Mouse (Mus musculus): ENCODE measurements around the gene Cnp. TPM values are rescaled to one million over a fixed set of nuclear protein-coding genes. Genes with fewer than 3 reads are reported as not detected.
A peak's percentile ranks its signal among the peaks of the same experiment; 100 is the strongest.

Gene Cnp
- total and polyA plus RNA-seq, 3 experiments = 19.0 to 20.8 TPM; not detected in 1

DNA sequence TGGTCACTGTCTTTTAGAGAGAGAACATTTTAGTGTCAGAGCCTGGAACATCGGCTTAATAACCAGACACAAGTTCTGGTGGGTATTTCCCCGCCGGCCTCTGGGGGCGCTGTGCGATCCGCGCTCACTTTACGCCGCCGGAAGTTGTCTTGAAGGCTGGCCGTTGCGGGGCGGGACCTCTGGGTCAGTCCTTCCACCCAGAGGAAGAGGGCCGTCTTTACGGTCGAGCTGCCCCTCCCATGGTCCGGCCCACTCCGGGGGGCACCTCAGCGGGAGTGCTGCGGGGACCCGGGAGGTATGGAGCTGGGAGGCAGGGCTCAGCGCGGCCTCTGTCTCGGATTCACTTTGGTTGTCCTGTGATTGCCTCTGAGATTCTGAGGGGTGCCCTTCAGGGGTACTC lies 48.0 kb downstream of the Cnp start (continued):
- peak; percentile 81 for TF ChIP-seq TBP (IDR thresholded peaks at IDR 0.05; ENCODE audit: low read depth, low read length)
- no peak for TF ChIP-seq MAX (IDR thresholded peaks at IDR 0.05; ENCODE audit: low read length)
- 0 out of 4 replicates have a peak, but pooled peaks of 1 of the 2 experiments have one; percentile 4 for TF ChIP-seq EP300 (IDR thresholded peaks at IDR 0.05; ENCODE audit: low read depth in 1 of 2, low read length in 2 of 2)
- TF ChIP-seq UBTF (IDR thresholded peaks at IDR 0.05; ENCODE audit: borderline replicate concordance, insufficient read depth, low read depth, low read length) = no peak
- TF ChIP-seq MYB (IDR thresholded peaks at IDR 0.05; ENCODE audit: low read depth, low read length) = 0 out of 2 replicates have a peak, but pooled peaks have one; percentile 6
- peak; percentile 97 for TF ChIP-seq HCFC1 (IDR thresholded peaks at IDR 0.05; ENCODE audit: low read depth, low read length)
- TF ChIP-seq GATA1 (IDR thresholded peaks at IDR 0.05; ENCODE audit: low read depth, low read length) = no peak
- peak; percentile 48; the same call in 1 of the 2 replicates for TF ChIP-seq ETS1 (IDR thresholded peaks at IDR 0.05; ENCODE audit: low read depth, low read length)
- TF ChIP-seq POLR2A (IDR thresholded peaks at IDR 0.05; ENCODE audit: control insufficient read depth in 1 of 2, insufficient read depth in 1 of 2, low read depth in 1 of 2, low read length in 2 of 2, poor library complexity in 1 of 2) = peak; percentile 74 to 89
- TF ChIP-seq GABPA (IDR thresholded peaks at IDR 0.05; ENCODE audit: low read depth, low read length) = peak; percentile 94; the same call in 1 of the 2 replicates
- TF ChIP-seq CHD1 (IDR thresholded peaks at IDR 0.05; ENCODE audit: low read depth, low read length) = no peak
- TF ChIP-seq NRF1 (IDR thresholded peaks at IDR 0.05; ENCODE audit: insufficient read depth, low read depth, low read length, poor library complexity, severe bottlenecking) = no peak
- peak; percentile 35; the same call in 1 of the 2 replicates for TF ChIP-seq RCOR1 (IDR thresholded peaks at IDR 0.05; ENCODE audit: low read depth, low read length)
- no peak for TF ChIP-seq MAFK (IDR thresholded peaks at IDR 0.05; ENCODE audit: borderline replicate concordance, low read depth, low read length)
- no peak for TF ChIP-seq SMC3 (IDR thresholded peaks at IDR 0.05; ENCODE audit: low read depth, low read length)
- peak; percentile 69; the same call in 1 of the 2 replicates for TF ChIP-seq MXI1 (IDR thresholded peaks at IDR 0.05; ENCODE audit: low read depth, low read length)
- 0 out of 2 replicates have a peak, but pooled peaks have one; percentile 23 for TF ChIP-seq MYC (IDR thresholded peaks at IDR 0.05; ENCODE audit: low read depth, low read length)

DNA sequence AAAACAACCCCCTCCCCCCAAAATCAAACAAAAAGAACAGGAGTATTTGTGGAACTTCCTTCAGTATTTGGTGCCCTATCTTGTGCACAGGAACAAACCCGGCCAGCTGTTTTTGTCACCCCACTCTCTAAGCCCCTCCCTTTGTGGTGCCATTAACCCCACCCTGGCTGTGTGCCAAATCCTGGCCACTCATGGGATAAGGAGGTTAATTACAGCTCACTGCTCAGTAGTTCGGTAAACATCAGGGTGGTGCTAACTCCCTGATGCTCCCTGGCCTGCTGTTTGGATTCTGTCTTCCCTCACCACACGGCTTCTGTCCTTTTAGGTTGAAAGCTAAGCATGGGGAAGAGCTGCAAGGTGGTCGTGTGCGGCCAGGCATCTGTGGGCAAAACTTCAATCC lies 49.2 kb downstream of the Cnp start:
- peak overlapping the region; percentile 72 for H3K27ac ChIP-seq (ENCODE audit: control insufficient read depth, low read depth, low read length)
- H3K4me3 ChIP-seq (ENCODE audit: control insufficient read depth in 1 of 2, insufficient read depth in 1 of 2, low read depth in 2 of 2, low read length in 2 of 2) = peak overlapping the region; percentile 74 to 88
- peaks cover 10 to 52% of the 10 kb centered on the region in 2 experiments for H3K4me1 ChIP-seq (ENCODE audit: control insufficient read depth in 1 of 2, insufficient read depth in 2 of 2, low read length in 2 of 2)
- peak overlapping the region; percentile 61 for H3K9ac ChIP-seq (ENCODE audit: control insufficient read depth, low read depth, low read length, poor library complexity, severe bottlenecking)
- H3K36me3 ChIP-seq (ENCODE audit: control insufficient read depth in 1 of 2, insufficient read depth in 2 of 2, low read length in 2 of 2) = peaks cover 0 to 42% of the 10 kb centered on the region in 2 experiments; a peak in 2 of 4 replicates
- H3K79me2 ChIP-seq (ENCODE audit: control insufficient read depth, insufficient read depth, low read length, poor library complexity) = peaks cover 14% of the 10 kb centered on the region
- peak; percentile 99 for DNase-seq (ENCODE audit: low read depth, low spot score)
- no peaks in the 10 kb centered on the region for H3K9me3 ChIP-seq (replicated peaks; ENCODE audit: insufficient read depth, low read length)
- no peaks in the 10 kb centered on the region for H3K27me3 ChIP-seq (ENCODE audit: control insufficient read depth in 1 of 2, insufficient read depth in 2 of 2, low read length in 2 of 2)
- TF ChIP-seq ZNF384 (IDR thresholded peaks at IDR 0.05; ENCODE audit: low read depth, low read length) (no peak), UBTF (IDR thresholded peaks at IDR 0.05; ENCODE audit: borderline replicate concordance, insufficient read depth, low read depth, low read length) (no peak), TAL1 (IDR thresholded peaks at IDR 0.05; ENCODE audit: low read length) (peak; percentile 17; the same call in 1 of the 2 replicates), ZKSCAN1 (IDR thresholded peaks at IDR 0.05; ENCODE audit: low read depth, low read length) (0 out of 2 replicates have a peak, but pooled peaks have one; percentile 34), NELFE (IDR thresholded peaks at IDR 0.05; ENCODE audit: low read depth, low read length) (peak; percentile 55), RAD21 (IDR thresholded peaks at IDR 0.05; ENCODE audit: low read depth, low read length) (no peak), GATA1 (IDR thresholded peaks at IDR 0.05; ENCODE audit: low read depth, low read length) (peak; percentile 78), ETS1 (IDR thresholded peaks at IDR 0.05; ENCODE audit: low read depth, low read length) (peak; percentile 97), MAFK (IDR thresholded peaks at IDR 0.05; ENCODE audit: borderline replicate concordance, low read depth, low read length) (peak; percentile 41; the same call in 1 of the 2 replicates), MYB (IDR thresholded peaks at IDR 0.05; ENCODE audit: low read depth, low read length) (peak; percentile 56; the same call in 1 of the 2 replicates), RCOR1 (IDR thresholded peaks at IDR 0.05; ENCODE audit: low read depth, low read length) (peak; percentile 78; the same call in 1 of the 2 replicates), POLR2AphosphoS2 (IDR thresholded peaks at IDR 0.05; ENCODE audit: low read length) (peak; percentile 76), MAX (IDR thresholded peaks at IDR 0.05; ENCODE audit: low read length) (peak; percentile 70), EP300 (IDR thresholded peaks at IDR 0.05; ENCODE audit: low read depth in 1 of 2, low read length in 2 of 2) (peak; percentile 75 to 81), TBP (IDR thresholded peaks at IDR 0.05; ENCODE audit: low read depth, low read length) (peak; percentile 71; the same call in 1 of the 2 replicates), USF2 (IDR thresholded peaks at IDR 0.05; ENCODE audit: borderline replicate concordance in 1 of 2, insufficient read depth in 1 of 2, low read depth in 1 of 2, low read length in 2 of 2) (no peak), ZMIZ1 (IDR thresholded peaks at IDR 0.05; ENCODE audit: low read depth, low read length) (peak; percentile 82), ZC3H11A (IDR thresholded peaks at IDR 0.05; ENCODE audit: low read depth, low read length) (no peak), USF1 (IDR thresholded peaks at IDR 0.05; ENCODE audit: low read depth, low read length) (0 out of 2 replicates have a peak, but pooled peaks have one; percentile 30), E2F4 (IDR thresholded peaks at IDR 0.05; ENCODE audit: borderline replicate concordance, low read depth, low read length) (no peak), POLR2A (IDR thresholded peaks at IDR 0.05; ENCODE audit: control insufficient read depth in 1 of 2, insufficient read depth in 1 of 2, low read depth in 1 of 2, low read length in 2 of 2, poor library complexity in 1 of 2) (peak in 1 of 2 experiments; percentile 63; a peak in 2 of 4 replicates), HCFC1 (IDR thresholded peaks at IDR 0.05; ENCODE audit: low read depth, low read length) (peak; percentile 76), MXI1 (IDR thresholded peaks at IDR 0.05; ENCODE audit: low read depth, low read length) (peak; percentile 51; the same call in 1 of the 2 replicates), ELF1 (IDR thresholded peaks at IDR 0.05; ENCODE audit: low read depth, low read length) (peak; percentile 35; the same call in 1 of the 2 replicates), MAZ (IDR thresholded peaks at IDR 0.05; ENCODE audit: low read depth, low read length) (peak; percentile 95), SMC3 (IDR thresholded peaks at IDR 0.05; ENCODE audit: low read depth, low read length) (peak; percentile 15; the same call in 1 of the 2 replicates)

Measured in MEL (cell line).